Mouse (Mus musculus) liver, postnatal 0 days (tissue): ENCODE data around the gene 4930447C04Rik.

Experiments used
- CTCF ChIP-seq: sonication (generic); IDR thresholded peaks from 2 replicates; pipeline ENCODE4 v1.5.1; 2016; ENCODE audit warnings: antibody characterized with exemption, low read depth
- EP300 ChIP-seq: IDR thresholded peaks from 2 replicates; pipeline ENCODE4 v1.6.1; 2016; ENCODE audit warnings: antibody characterized with exemption, low read depth, mild to moderate bottlenecking

DNA sequence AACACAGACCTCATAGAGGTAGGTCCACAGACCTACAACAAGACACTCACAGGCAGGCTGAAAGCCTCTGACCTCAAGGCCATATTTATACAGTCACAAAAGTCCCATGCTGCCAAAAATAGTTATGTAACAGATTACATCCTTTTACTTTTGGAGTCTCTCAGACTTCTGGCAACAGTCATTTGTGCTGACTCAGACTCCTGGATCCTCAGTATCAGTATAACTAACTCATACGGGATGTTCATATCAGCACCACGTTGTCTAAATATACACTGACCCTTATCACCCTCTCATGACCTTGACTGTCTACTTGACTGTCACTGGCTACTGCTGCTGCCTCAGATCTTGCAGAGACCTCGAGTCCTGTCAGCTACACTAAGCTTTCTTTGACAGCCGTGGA lies 14.3 kb upstream of the 4930447C04Rik start:
- TF ChIP-seq CTCF (no peak), EP300 (no peak)
